Mouse (Mus musculus) ES-E14 (cell line): Measurements from ENCODE around the gene Barhl2.

Source experiments
- HCFC1 ChIP-seq: IDR thresholded peaks from 2 replicates; pipeline ENCODE4 v1.6.1; 2012; ENCODE audit warnings: low read length, inconsistent platforms, borderline replicate concordance; ENCODE audit not compliant: insufficient read depth
- MAFK ChIP-seq: IDR thresholded peaks from 2 replicates; pipeline ENCODE4 v1.6.1; 2014; ENCODE audit warnings: mild to moderate bottlenecking, low read depth, low read length, inconsistent platforms; ENCODE audit not compliant: insufficient read depth
- ZC3H11A ChIP-seq: IDR thresholded peaks from 2 replicates; pipeline ENCODE4 v1.6.1; 2012; ENCODE audit warnings: low read depth, mild to moderate bottlenecking, inconsistent platforms, low read length, borderline replicate concordance

GRCm38 (mm10) chr5:106457111-106457925, 648 bp downstream of the Barhl2 start:
- TF ChIP-seq ZC3H11A (no peak), HCFC1 (no peak), MAFK (no peak)
